Mouse (Mus musculus) layer of hippocampus, postnatal 36 days (tissue): ENCODE measurements around the gene Pabpc5. TPM values are rescaled to one million over a fixed set of nuclear protein-coding genes. Genes with fewer than 3 reads are reported as not detected.

ENCODE experiments used
- DNase-seq, 2 experiments: peaks; one replicate each; pipeline ENCODE4 v3.0.0; 2022
- total RNA-seq, 2 experiments: library from RNA; stranded (reverse); gene quantifications; 2 replicates each; pipeline ENCODE4 v1.2.3; 2021

The Pabpc5 gene
- 1 to 10 TPM; 5.4 to 5.6 TPM for total RNA-seq

DNA sequence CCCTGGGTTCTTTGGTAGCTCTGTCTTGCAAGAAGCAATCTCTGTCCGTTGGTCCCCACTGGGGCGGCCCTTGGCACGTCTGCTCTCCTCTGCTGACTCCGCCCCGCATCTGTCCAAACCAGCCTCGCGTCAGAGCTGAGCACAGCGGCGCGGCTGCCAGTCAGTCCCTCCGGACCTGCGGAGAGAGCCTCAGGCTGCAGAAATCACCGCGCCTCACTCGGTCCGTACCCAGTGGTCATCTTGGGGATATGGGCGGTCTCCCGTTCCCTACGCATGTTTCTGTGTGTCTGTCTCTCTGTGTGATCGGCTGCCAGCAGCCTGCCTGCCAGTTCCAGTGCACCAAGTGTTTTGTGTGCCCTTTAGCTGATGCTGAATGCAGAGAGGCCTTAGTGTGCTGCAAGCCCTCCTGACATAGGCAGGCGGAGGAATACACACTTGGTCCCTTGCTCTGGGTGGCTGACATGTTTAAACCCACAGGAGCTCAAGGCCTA is at the start of gene Pabpc5:
TSS of gene Pabpc5 (plus strand) at position 116 of the 491 bp plus-strand sequence.
- DNase-seq, result peak; percentile 63 to 74

DNA sequence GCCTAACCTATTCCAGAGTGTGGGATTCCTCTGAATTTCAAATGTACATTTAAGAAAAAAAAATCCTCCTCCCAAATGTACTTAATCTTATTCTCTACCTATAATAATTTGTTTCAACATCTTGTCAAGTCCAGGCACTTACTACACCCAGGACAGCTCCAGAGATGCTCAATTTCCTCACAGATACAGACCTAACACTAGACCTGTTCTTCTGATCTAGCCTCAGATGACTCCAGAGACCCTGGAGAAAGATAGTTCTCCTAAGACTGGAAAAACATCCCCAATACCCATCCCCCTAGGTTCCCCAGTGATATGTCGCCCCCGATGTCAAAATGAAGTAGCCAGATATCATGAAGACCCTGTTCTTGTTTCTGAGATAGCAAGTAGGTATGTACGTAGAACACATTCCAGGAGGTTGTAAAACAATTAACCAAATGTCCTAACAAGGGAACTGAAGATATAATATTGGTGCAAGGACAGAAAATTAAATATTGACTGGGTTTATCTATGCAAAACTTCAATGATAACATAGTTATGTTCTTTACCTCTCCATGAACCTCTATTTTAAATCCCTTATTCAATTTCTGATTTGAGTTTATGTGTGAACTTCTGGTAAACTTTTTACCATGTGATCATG is 39.9 kb upstream of the Pabpc5 start:
- DNase-seq, result no peak

DNA sequence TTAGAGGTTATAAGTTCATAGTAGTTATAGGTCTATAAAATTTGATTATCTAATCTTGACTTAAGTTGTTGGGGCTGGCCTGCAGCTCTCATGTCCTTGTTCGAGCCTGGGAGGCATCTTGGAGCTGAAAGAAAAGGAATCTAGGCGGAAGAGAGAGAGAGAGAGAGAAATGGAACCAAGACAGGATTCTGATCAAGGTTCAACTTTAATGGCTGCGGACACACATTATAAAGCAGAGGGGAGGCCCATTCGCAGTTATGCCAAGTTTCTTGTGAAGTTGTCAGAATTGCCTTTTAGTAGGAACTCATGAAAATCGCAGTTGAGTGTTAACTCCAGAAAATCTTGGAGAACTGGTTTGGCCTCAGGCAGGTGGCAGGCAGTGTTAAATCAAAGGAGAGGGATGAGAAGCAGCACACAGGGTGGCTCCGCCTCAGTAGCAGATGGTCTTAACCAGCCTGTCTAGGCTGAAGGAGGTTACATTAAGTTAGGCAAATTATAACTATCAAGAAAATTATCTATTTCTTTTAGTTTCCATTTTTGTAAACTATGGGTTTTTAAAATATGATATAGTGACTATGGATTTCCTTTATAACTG is 38.6 kb upstream of the Pabpc5 start:
- DNase-seq, result no peak

DNA sequence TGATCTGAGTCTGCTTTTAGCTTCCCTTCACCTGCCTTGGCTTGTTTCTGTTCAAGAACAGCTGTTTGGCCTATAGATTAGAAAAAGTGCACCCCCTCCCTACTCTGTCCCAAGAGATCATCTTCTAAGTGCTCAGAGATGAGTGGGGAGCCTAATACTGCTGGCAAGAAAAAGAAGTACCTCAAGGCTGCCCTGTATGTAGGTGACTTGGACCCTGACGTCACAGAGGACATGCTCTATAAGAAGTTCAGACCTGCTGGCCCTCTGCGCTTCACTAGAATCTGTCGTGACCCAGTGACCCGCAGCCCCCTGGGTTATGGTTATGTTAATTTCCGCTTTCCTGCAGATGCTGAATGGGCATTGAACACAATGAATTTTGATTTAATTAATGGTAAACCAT is 856 bp downstream of the Pabpc5 start:
- no peak for DNase-seq
